Mouse (Mus musculus) cerebellum, adult 2 months (tissue): ENCODE data around the gene Sike1.

Experiments used
- CTCF ChIP-seq: fragments of 200-500 bp; IDR thresholded peaks from 2 replicates; pipeline ENCODE4 v1.5.1; 2011; ENCODE audit warnings: low read depth, mild to moderate bottlenecking, control low read depth, low read length, moderate library complexity, borderline replicate concordance; ENCODE audit not compliant: insufficient read depth
- POLR2A ChIP-seq: fragments of 200-500 bp; IDR thresholded peaks from 2 replicates; pipeline ENCODE4 v1.6.1; 2011; ENCODE audit warnings: low read length, control low read depth, borderline replicate concordance; ENCODE audit not compliant: insufficient read depth

- TF ChIP-seq POLR2A (no peak), CTCF (no peak)
Observed at GRCm38 (mm10) chr3:102955143-102955542, 40.4 kb upstream of the Sike1 start.
